Mouse (Mus musculus) B cell, adult 2 months (primary cell): ENCODE data around the gene Ncf2.

Experiments used
- DNase-seq, 2 experiments: peaks; one replicate each; pipeline ENCODE4 v3.0.0; 2022

The Ncf2 gene

GRCm38 (mm10) chr1:152831619-152832018 is 31.6 kb downstream of the Ncf2 start:
- no peak for DNase-seq

- DNase-seq = no peak
Measured at GRCm38 (mm10) chr1:152832316-152832715, 32.3 kb downstream of the Ncf2 start.

- DNase-seq = no peak
Measured at GRCm38 (mm10) chr1:152835061-152835460, 35.1 kb downstream of the Ncf2 start.

- no peak for DNase-seq
Measured at GRCm38 (mm10) chr1:152838026-152838702, 38.2 kb downstream of the Ncf2 start.

GRCm38 (mm10) chr1:152838841-152839240 is 38.8 kb downstream of the Ncf2 start:
- DNase-seq = no peak

GRCm38 (mm10) chr1:152840343-152840742 is 40.3 kb downstream of the Ncf2 start:
- no peak for DNase-seq

- no peak for DNase-seq
Measured at GRCm38 (mm10) chr1:152841057-152841456, 41.1 kb downstream of the Ncf2 start.

GRCm38 (mm10) chr1:152844634-152845033 is 44.6 kb downstream of the Ncf2 start:
- no peak for DNase-seq

GRCm38 (mm10) chr1:152845211-152845730 is 45.3 kb downstream of the Ncf2 start:
- DNase-seq = no peak

- no peak for DNase-seq
Measured at GRCm38 (mm10) chr1:152846856-152847255, 46.9 kb downstream of the Ncf2 start.

GRCm38 (mm10) chr1:152869901-152870300 is 69.9 kb downstream of the Ncf2 start:
- no peak for DNase-seq

- no peak for DNase-seq
Measured at GRCm38 (mm10) chr1:152871031-152871430, 71.0 kb downstream of the Ncf2 start.
